Mouse (Mus musculus) kidney, postnatal 25 days (tissue): ENCODE measurements around the gene Herc3.
"Not testable (repeated sequence)": the region's sequence is repeated elsewhere in the genome, so short reads cannot be mapped to it uniquely, and the experiment has no call there.

ENCODE experiments used
- DNase-seq, 2 experiments: peaks; one replicate each; pipeline ENCODE4 v3.0.0; 2021; ENCODE audit warnings: mixed read lengths in 2 of 2

Herc3 gene

DNA sequence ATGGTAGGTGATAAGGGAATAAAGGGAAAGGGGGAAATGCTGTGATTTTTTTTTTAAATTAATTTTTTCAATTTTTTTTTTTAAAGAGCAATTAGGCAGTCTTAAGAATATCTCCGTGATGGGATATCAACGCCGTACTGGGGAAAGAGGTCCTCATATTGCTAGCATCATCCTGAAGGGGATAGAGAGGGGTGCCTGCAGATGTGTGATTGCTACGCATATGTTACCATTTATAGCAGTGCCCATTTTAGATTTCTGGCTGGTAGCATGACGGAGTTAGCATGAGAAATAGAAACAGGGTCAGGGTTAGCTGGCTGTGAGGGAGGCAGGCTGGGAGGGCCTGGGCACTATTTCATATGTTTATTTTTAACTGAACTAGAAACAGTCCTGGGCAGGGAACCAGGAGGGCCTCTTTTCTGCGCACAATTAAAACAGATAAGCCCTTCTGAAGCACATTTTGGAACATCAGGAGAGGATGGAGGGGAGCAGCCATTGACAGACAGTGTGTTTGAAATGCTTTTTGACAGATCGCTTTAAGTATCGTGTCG lies 31.3 kb downstream of the Herc3 start:
- no peak for DNase-seq

- no peak for DNase-seq
Measured at GRCm38 (mm10) chr6:58863631-58864235, 32.5 kb downstream of the Herc3 start.

- not testable (repeated sequence) for DNase-seq
Measured at GRCm38 (mm10) chr6:58867858-58868257, 36.6 kb downstream of the Herc3 start.

DNA sequence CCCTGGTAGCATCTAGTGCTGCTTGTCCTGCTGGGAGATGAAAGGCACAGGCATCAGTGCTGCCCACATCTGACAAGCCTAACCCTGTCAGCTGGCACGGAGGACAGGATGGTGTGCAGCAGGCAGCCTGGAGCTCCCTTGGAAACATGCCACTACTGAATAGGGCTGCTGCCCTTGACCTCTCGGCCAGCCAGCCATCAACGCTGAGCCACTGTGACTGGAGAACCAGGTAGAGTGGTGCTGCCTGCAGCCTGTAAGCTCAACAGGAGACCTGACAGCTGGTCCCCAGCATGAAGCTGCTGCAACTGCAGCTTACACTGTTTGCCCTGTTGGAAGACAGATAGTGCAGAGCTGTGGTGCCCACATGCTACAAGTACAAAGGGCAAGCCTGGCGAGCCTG lies 48.3 kb downstream of the Herc3 start:
- peak; percentile 27 to 64 for DNase-seq

GRCm38 (mm10) chr6:58879987-58880386 lies 48.7 kb downstream of the Herc3 start:
- no peak for DNase-seq

GRCm38 (mm10) chr6:58880861-58881260 lies 49.6 kb downstream of the Herc3 start:
- no peak for DNase-seq

GRCm38 (mm10) chr6:58881363-58881762 lies 50.1 kb downstream of the Herc3 start:
- DNase-seq: no peak

DNA sequence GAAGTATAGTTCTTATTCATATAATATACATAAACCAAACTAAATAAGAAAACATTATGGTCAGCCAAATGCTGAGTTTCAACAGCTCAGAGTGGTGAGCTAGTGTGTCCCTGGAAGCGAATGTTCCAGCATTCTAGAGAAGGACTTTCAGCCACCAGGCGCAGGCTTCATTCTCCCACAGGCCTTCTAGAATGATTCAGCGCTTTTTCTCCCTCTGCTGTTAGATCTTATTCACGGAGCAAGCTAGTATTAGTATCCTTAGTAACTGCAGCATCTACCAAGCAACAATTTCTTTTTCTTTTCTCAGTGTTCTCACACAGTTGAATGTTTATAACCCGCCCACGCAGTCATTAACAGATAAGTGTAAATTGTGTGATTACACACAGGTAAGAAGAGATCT lies 51.0 kb downstream of the Herc3 start:
- no peak for DNase-seq

DNA sequence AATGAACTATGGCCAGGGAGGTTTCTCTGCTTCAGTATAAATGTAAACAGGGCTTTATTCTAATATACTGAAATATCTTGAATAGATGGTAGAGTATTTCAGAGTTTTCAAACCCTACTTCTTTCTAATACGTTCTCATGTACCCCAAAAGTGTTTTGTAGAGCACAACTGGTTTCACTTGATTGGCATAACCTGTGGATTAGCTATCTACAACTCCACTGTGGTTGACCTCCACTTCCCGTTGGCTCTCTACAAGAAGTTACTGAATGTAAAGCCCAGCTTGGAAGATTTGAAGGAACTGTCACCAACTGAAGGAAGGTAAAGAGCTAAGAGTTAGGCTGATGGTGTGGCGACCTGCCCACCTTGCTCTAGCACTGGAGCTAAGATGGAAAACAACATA lies 58.7 kb downstream of the Herc3 start:
- DNase-seq: no peak

GRCm38 (mm10) chr6:58893307-58893706 lies 62.0 kb downstream of the Herc3 start:
- no peak for DNase-seq

GRCm38 (mm10) chr6:58894994-58895393 lies 63.7 kb downstream of the Herc3 start:
- DNase-seq: no peak

DNA sequence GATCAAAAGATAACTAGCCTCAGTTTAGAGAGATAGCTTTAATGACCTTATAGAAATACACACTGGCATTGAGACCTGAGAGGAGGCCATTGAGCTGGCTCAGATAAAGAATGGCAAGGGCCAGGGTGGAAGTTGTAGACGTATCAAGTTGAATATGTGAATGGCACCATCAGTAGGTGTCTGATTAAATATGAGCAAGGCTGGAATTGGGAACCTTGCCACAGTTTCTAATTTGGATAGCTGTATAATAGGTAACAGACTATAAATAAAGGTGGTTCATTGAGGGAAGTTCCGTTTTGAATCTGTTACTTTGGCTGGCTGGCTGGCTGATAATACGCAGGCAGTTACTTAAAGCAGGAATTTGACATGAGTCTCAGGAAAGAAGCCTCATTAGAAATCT lies 65.4 kb downstream of the Herc3 start:
- DNase-seq: no peak

GRCm38 (mm10) chr6:58899076-58899475 lies 67.8 kb downstream of the Herc3 start:
- DNase-seq: no peak

DNA sequence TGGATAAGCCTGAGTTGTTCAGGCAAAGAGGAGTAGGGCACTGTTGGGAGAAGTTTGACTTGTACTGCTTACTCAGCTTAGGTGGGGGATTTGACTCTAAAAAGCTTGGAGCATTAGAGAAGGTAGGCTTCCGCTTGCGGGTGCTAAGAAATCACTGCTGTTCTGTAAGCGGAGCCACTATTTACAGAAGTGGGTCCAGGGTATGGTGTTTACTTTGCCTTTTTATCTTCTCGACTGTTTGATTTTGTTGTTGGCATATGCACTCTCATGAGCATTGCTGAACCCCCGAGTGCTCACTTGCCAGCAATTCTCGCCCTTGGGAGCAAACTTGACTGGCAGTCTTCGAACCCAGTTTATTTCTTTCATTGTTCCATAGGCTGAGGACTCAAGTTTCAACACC lies 69.3 kb downstream of the Herc3 start:
- DNase-seq: no peak

GRCm38 (mm10) chr6:58903171-58903570 lies 71.9 kb downstream of the Herc3 start:
- no peak for DNase-seq

DNA sequence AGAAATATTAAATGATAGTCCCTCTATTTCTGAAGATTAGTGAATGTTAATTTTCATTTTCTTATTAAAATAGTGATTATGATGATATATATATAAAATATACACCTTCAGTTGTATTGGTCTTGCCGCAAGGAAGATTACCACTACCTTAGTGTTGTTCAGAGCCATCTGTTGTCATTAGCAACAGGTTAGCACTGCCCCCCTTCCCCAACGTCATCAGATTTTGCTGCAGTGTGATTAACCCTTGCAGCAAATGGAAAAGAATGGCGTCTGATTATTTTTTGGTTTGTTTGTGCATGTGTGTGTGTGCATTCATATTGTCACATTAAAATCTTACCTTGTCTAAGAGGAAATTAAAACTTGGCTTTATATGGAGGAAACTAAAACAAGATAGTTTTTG lies 73.3 kb downstream of the Herc3 start:
- no peak for DNase-seq

- no peak for DNase-seq
Measured at GRCm38 (mm10) chr6:58906852-58907261, 75.6 kb downstream of the Herc3 start, which contains the start of gene Nap1l5. TSS of gene Nap1l5 (minus strand) at chr6:58907076.

DNA sequence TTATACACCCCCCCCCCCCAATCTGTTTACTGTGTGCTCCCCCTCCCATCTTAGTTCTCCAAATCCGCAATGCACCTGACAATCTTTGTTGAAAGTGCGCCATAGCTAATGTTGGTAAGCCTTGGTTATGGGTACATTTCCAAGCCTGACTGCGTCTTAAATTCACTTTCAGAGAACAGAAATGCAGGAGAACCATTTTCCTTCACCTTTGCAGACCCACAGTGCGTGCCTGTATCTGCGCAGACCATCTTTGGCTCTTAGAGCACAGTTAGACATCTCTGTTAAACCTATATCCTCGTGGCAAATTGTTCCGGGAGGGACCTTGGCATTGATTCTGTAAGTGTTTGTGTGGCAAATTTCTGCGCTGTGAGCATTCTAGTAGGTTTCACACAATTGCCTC lies 76.1 kb downstream of the Herc3 start:
- DNase-seq: no peak

DNA sequence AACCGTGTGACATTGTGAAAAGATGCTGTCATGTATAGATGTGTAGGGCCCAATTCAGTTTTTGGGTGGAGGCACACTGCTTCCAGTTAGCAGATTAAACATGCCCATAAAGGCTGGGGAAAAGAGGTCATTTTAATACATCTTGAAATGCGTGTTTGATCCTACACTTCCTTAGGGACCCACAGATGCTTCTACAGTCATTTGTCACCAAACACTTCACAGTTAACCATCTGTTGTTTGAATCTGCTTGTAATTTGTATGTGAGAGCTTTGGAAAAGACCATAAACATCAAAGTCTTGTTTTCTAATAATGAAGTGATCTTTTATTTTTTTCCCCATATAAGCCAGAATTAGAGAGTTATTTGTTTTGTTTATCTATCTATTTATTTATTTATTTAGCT lies 76.5 kb downstream of the Herc3 start:
- no peak for DNase-seq

- DNase-seq: no peak
Measured at GRCm38 (mm10) chr6:58912842-58913241, 81.6 kb downstream of the Herc3 start.

- no peak for DNase-seq
Measured at GRCm38 (mm10) chr6:58913551-58913950, 82.3 kb downstream of the Herc3 start.

DNA sequence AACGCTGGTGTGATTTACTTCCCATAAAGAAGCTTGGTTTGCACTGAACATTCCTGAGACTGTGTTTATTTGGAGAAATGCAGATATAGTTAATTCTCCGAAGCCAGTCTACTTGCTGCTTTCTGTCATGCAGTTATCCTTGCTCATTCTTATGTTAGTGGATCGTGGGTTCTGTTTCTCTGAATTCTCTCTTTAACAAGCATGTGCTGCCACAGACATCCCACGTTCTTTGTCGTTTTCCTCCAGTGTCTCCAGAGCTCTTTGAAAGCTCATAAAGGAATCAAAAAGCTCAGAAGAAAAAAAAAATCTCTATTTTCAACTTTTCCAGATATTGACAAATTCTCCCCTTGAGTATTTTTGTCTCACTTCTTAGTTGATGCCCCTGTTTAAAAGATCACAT lies 82.7 kb downstream of the Herc3 start:
- no peak for DNase-seq

DNA sequence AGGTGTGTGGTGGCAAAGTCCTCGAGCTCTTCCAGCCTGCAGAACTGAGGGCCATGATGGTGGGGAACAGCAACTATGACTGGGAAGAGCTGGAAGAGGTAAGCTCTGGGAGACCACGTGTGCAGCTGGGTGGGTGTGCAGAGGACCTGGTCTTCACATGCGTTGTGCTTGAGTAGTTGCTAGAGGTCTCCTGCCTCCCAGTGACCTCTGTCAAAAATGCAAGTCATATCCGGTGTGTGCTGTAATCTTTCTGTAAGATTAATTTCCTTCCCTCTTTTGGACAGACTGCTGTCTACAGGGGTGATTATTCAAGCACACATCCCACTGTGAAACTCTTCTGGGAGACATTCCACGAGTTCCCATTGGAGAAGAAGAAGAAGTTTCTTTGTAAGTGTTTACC lies 85.2 kb downstream of the Herc3 start:
- no peak for DNase-seq

DNA sequence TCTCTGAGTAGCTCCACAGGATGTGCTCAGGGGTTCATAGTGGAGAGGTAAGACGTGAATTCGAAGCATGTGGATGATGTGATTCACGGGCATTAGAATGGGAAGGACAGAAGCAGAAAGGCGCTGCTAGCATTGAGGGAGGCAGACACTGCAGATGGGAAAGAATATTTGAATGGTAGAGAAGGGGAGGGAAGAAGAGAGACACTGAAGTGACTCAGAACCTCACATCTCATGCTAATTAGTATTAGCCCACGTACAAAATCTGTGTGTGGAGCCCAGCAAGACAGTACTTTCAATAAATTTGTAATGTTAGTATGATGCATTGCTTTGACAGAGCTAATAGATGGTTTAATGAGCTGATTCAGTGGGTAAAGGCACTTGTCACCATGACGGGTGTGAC lies 89.5 kb downstream of the Herc3 start:
- no peak for DNase-seq

GRCm38 (mm10) chr6:58921623-58922022 lies 90.4 kb downstream of the Herc3 start:
- peak in 1 of 2 experiments; percentile 44 for DNase-seq
